Mouse (Mus musculus): ENCODE measurements around the gene Frat2. TPM values are rescaled to one million over a fixed set of nuclear protein-coding genes. Genes with fewer than 3 reads are reported as not detected.
A peak's percentile ranks its signal among the peaks of the same experiment; 100 is the strongest.

Frat2 gene
- polyA plus RNA-seq, 1 experiment from 2014 or later = 12.4 TPM

DNA sequence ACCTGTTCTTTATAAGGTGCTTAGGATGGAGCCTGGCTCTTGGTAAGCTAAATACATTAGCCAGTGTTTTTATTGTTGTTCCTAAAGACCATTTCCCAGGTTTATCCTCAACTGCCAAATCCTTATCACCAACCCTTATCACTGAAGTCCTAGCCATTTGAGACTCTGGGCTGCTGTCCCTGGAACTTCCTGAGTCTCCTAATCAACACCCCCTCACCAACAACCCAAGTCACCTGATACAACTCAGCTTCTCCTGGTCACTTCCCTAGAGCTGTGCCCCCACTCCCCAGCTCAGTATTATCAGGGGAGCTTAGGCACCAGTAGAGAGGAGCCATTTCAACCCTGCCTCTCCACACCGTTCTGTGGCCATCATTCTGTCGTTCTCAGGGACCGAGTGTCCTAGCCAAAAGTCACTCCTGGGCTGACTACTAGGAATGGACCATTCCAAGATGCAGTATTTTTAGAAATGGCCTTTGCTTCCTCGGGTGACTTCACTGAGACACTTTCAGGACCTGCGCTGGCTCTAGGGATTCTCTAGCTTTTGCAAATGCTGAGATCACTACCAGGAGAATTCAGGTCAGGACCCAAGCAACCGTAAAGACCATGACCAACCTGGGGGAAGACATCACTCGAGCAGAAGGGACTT is 6.7 kb downstream of the Frat2 start:
- H3K36me3 ChIP-seq (ENCODE audit: poor library complexity, severe bottlenecking) = no peaks in the 10 kb centered on the region
- ATAC-seq = no peak
- H3K9ac ChIP-seq = no peak overlapping the region
- H3K27me3 ChIP-seq = no peaks in the 10 kb centered on the region
- 82% methylated on average over 7 of the region's 7 CpGs for WGBS
- H3K27ac ChIP-seq = no peak overlapping the region
- peaks cover 23% of the 10 kb centered on the region for H3K4me1 ChIP-seq
- H3K9me3 ChIP-seq (replicated peaks) = no peaks in the 10 kb centered on the region
- H3K4me2 ChIP-seq = no peak overlapping the region
- H3K4me3 ChIP-seq = no peak overlapping the region

DNA sequence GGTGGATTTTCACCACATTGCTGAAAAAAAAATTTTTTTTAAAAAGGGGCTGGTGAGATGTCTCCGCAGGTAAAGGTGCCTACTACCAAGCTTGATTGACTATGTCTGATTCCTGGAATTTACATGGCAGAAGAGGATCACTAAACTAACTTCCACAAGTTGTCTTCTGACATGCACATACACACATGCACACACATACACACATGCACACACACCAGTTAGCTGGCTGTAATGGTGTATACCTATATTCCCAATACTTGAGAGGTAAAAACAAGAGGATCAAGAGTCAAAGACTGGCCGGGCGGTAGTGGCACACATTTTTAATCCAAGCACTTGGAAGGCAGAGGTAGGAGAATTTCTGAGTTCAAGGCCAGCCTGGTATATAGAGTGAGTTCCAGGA is 8.2 kb downstream of the Frat2 start:
- no peak for ATAC-seq
- Histone ChIP-seq H3K4me3 (no peak overlapping the region), H3K9me3 (replicated peaks) (no peaks in the 10 kb centered on the region), H3K9ac (no peak overlapping the region), H3K27ac (no peak overlapping the region), H3K4me1 (peaks cover 25% of the 10 kb centered on the region), H3K36me3 (ENCODE audit: poor library complexity, severe bottlenecking) (no peaks in the 10 kb centered on the region), H3K27me3 (no peaks in the 10 kb centered on the region), H3K4me2 (no peak overlapping the region)
- 98% methylated on average over 3 of the region's 3 CpGs for WGBS

DNA sequence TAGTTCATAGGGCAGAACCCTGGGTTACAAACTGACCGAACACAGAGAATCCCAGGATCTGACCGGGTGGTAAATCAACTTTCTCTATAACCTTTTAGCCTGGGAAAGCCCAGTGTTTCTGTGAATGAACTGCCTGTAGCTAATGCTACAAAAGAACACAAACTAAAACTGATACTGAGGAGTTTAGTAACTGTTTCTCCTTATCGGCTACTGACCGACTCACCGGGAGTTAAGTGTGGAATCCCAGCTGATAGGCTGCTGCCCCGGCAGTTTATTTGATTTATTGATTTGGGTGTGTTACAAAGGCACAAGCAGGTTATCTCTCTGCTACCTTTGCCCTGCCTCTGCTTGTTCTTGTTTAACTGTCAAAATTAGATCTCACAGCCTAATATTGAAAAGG is 9.1 kb downstream of the Frat2 start:
- Histone ChIP-seq H3K4me2 (no peak overlapping the region), H3K4me3 (no peak overlapping the region), H3K9me3 (replicated peaks) (no peaks in the 10 kb centered on the region), H3K27ac (no peak overlapping the region), H3K27me3 (no peaks in the 10 kb centered on the region), H3K4me1 (peaks cover 25% of the 10 kb centered on the region), H3K9ac (no peak overlapping the region), H3K36me3 (ENCODE audit: poor library complexity, severe bottlenecking) (no peaks in the 10 kb centered on the region)
- 86% methylated on average over 6 of the region's 6 CpGs for WGBS
- ATAC-seq = no peak

DNA sequence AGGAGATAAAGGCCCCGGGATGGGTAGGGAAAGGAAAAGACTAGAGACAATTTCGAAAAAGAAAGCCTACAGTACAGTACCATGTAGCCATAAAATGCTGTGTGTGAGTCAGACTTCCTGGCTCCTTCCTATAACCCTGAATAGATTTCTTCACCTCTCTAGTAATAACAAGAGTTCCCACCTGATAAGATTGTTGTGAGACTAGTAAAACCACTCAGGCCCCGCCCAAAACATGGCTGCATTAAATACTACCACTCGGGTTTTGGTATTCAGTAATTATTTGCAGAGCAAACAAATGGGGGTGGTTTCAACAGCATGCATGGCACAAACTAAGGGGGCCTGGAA is 10.0 kb downstream of the Frat2 start:
- H3K4me3 ChIP-seq = no peak overlapping the region
- no peaks in the 10 kb centered on the region for H3K27me3 ChIP-seq
- H3K27ac ChIP-seq = no peak overlapping the region
- peaks cover 34% of the 10 kb centered on the region for H3K4me1 ChIP-seq
- H3K9ac ChIP-seq = no peak overlapping the region
- H3K9me3 ChIP-seq (replicated peaks) = no peaks in the 10 kb centered on the region
- WGBS = 78% methylated on average over 4 of the region's 4 CpGs
- H3K4me2 ChIP-seq = no peak overlapping the region
- no peak for ATAC-seq
- no peaks in the 10 kb centered on the region for H3K36me3 ChIP-seq (ENCODE audit: poor library complexity, severe bottlenecking)

DNA sequence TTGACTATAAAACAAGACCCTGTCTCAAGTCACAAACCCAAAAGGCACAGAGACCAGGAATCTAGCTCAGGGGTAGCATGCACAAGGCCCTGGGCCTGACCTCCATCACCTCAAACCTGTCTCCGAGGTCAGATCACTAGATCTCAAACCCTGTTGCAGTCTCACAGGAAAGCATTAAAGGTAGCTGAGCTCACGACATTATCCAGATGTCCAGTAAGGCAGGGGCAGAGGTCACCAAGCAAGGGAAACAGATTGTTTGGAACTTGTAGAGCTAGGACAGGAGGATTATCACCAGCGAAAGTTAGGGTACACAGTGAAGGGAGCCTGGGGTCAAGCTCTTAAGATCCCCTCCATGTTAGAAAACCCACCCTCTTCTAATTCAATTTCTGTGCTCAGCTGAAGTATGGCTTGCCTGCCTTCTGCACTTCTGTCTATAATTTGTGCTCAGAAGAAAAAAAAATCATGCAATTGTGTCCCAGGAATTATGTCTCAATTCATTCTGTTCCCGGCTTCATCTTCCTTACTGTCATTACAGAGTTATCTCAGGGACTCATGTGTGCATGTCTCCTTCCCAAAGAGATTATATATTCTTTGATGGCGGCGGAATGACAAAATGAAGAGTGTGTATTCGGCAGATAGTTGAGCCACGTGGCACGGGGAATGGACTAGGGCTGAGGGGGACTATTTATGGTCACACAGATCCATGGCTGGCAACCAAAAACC is 10.6 kb downstream of the Frat2 start:
- Histone ChIP-seq H3K9ac (no peak overlapping the region), H3K4me3 (no peak overlapping the region), H3K4me2 (no peak overlapping the region), H3K27ac (no peak overlapping the region), H3K27me3 (no peaks in the 10 kb centered on the region), H3K9me3 (replicated peaks) (no peaks in the 10 kb centered on the region), H3K36me3 (ENCODE audit: poor library complexity, severe bottlenecking) (no peaks in the 10 kb centered on the region), H3K4me1 (peaks cover 39% of the 10 kb centered on the region)
- 81% methylated on average over 9 of the region's 9 CpGs for WGBS
- no peak for ATAC-seq

DNA sequence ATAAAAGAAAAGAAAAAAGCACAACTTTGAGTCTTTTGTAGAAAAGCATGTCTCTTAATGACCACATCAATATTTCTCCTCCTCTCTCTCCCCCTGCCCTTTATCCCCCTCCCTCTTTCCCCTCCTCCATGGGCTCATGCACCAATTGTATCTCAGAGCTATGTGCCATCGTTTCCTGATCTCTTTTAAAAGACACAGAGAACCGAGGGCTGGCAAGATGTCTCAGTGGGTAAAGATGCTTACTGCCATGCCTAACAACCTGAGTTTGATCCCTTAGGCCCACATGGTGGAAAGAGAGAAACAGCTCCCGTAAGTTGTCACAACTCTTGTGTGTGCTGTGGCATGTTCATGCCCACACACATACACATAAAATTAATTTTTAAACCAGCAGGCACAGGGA is 11.2 kb downstream of the Frat2 start:
- Histone ChIP-seq H3K9ac (no peak overlapping the region), H3K4me2 (no peak overlapping the region), H3K36me3 (ENCODE audit: poor library complexity, severe bottlenecking) (no peaks in the 10 kb centered on the region), H3K27ac (no peak overlapping the region), H3K4me1 (peaks cover 46% of the 10 kb centered on the region), H3K4me3 (no peak overlapping the region), H3K9me3 (replicated peaks) (no peaks in the 10 kb centered on the region), H3K27me3 (0 out of 2 replicates have a peak, but pooled peaks cover 2% of the 10 kb centered on the region)
- 41% methylated on average over 3 of the region's 3 CpGs for whole genome bisulfite sequencing
- no peak for ATAC-seq

DNA sequence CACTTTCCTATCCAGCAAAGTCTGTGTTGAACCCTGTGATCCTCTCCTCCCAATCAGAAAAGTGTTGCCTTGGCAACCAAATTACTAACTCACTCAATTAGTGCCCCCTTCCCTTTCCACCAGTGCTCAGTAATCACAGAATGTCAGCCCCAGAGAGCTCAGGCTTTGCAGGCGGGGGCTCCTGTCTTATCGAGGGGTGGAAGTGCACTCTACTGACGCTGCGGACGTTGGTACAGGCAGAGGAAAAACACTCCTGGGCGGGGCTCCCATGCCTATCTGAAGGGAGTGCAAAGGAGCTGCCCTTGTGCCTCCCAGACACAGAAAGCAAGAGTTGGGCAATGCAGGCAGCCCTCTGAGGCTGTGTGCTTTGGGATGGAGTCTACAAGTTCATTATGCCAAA is 12.1 kb downstream of the Frat2 start:
- peak overlapping the region; percentile 50 for H3K4me2 ChIP-seq
- peak overlapping the region; percentile 19 for H3K4me3 ChIP-seq
- 0 out of 2 replicates have a peak, but pooled peaks cover 5% of the 10 kb centered on the region for H3K27me3 ChIP-seq
- H3K9me3 ChIP-seq (replicated peaks) = no peaks in the 10 kb centered on the region
- H3K4me1 ChIP-seq = peaks cover 52% of the 10 kb centered on the region
- H3K9ac ChIP-seq = peak overlapping the region; percentile 46
- ATAC-seq = peak; percentile 85
- whole genome bisulfite sequencing = 0% methylated on average over 6 of the region's 6 CpGs
- no peaks in the 10 kb centered on the region for H3K36me3 ChIP-seq (ENCODE audit: poor library complexity, severe bottlenecking)
- H3K27ac ChIP-seq = peak overlapping the region; percentile 83

DNA sequence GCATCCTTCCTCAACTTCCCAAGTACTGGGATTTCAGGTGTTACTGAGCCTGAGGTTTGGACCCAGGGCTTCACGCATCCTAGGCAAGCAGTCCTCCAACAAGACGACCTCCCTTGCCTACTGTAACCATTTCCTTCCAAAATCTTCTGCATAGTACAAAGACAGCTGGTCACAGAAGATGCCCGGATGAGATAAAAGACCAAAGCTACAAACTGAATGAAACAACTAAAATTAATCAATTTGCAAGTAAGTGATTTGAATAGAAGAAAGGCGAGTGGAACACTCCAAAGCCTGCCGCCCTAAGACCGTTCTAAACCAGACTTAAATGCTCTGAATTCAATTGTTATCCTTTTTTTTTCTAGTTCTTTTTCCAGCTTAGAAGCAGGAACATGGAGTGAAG is 12.5 kb downstream of the Frat2 start:
- H3K27me3 ChIP-seq = 0 out of 2 replicates have a peak, but pooled peaks cover 5% of the 10 kb centered on the region
- H3K4me3 ChIP-seq = no peak overlapping the region
- H3K9ac ChIP-seq = peak overlapping the region; percentile 46; the same call in 1 of the 2 replicates
- no peaks in the 10 kb centered on the region for H3K36me3 ChIP-seq (ENCODE audit: poor library complexity, severe bottlenecking)
- H3K4me2 ChIP-seq = peak overlapping the region; percentile 50
- H3K4me1 ChIP-seq = peaks cover 52% of the 10 kb centered on the region
- ATAC-seq = no peak
- peak overlapping the region; percentile 83 for H3K27ac ChIP-seq
- H3K9me3 ChIP-seq (replicated peaks) = no peaks in the 10 kb centered on the region
- 32% methylated on average over 6 of the region's 6 CpGs for WGBS

DNA sequence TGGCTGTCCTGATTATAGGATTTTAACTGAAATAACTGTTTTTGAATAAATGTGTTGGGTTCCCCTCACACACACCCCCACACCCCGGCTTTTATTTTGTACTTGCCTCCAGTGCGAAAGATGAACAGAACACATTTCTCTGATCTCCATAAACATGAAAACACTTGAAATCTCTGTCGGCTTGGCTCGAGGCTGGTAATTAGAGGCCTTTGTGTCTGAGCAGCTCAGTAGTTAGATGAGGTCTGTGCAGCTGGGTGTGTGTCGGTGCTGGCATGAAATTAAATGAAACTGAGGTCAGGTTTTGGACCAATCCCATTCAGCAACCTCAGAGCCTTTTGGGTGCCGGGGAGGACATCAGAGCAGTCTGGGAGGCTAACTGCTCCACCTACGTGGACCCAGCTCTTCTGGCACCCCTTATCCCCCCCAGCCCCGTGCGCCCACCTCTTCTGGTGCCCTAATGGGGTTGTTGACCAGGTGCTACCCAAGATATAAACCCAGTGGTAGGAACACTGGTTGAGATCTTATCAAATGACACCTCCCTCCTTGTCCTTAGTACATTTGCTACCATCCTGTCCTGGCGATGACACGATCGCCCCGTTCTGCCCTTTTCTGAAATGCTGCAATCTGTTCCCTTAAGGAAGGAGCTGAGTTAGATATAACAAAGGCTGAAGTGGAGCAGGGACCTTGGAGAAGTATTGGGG is 15.3 kb downstream of the Frat2 start:
- no peak for ATAC-seq
- Histone ChIP-seq H3K36me3 (ENCODE audit: poor library complexity, severe bottlenecking) (no peaks in the 10 kb centered on the region), H3K27ac (peak overlapping the region; percentile 68), H3K4me2 (peak overlapping the region; percentile 86), H3K4me3 (peak overlapping the region; percentile 83), H3K4me1 (peaks cover 57% of the 10 kb centered on the region), H3K9me3 (replicated peaks) (no peaks in the 10 kb centered on the region), H3K27me3 (0 out of 2 replicates have a peak, but pooled peaks cover 5% of the 10 kb centered on the region), H3K9ac (peak overlapping the region; percentile 89)
- WGBS = 49% methylated on average over 13 of the region's 13 CpGs

DNA sequence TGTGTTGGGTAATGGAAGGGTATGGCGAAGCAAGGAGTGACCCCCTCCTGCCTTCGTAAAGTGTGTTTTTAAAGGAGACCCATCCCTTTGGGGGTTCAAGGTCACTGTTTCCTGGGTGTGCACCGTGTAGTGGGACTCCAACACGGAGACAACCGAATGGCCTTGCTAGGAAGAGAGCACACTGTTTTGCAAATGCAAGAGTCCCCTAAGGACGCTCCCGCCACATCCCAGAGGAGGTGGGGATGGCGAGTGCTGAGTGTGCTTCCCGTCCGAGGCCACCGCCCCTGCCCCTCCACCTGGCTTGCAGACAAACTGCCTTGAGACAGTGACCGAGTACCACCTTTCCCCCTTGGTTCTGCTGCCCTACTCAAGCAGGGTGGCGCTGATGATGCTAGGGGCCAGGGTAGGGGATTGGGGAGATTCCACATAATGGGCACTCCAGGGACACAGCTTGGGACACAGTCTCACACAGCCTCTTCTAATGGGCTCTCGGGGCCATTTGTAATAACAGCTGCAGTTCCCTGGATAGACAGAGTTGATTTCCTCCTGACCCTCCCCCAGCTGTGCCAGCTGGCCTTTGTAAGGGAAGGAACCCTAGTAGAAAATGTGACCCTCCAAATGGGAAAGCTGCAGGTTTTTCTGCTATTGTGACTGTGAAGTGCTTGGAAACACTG is 16.1 kb downstream of the Frat2 start:
- peak overlapping the region; percentile 89 for H3K9ac ChIP-seq
- peaks cover 53% of the 10 kb centered on the region for H3K4me1 ChIP-seq
- H3K36me3 ChIP-seq (ENCODE audit: poor library complexity, severe bottlenecking) = no peaks in the 10 kb centered on the region
- H3K9me3 ChIP-seq (replicated peaks) = no peaks in the 10 kb centered on the region
- no peak for ATAC-seq
- peak overlapping the region; percentile 86 for H3K4me2 ChIP-seq
- H3K27ac ChIP-seq = peak overlapping the region; percentile 68
- 6% methylated on average over 14 of the region's 14 CpGs for WGBS
- 0 out of 2 replicates have a peak, but pooled peaks cover 5% of the 10 kb centered on the region for H3K27me3 ChIP-seq
- peak overlapping the region; percentile 83 for H3K4me3 ChIP-seq

DNA sequence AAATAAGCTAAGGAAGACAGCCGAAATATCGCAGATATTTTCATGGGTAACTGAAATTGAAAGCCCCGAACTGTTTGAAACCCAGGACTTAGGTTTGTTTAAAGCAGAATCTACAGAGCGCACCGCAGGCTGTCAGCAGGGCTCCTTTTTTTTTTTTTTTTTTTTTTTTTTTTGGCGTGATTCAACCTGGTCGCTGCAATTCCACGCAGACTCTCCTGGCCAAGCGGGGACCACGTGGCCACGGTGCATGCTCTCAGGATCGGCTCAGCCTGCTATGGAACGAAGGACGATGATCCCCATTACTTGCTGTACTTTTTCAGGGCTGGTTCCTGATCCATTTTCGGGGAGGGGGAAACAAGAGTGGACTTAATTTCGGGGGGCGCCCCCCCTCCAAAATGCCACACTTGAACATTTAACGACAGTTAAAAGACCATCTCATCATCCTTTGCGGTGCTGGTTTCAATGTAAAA is 16.8 kb downstream of the Frat2 start:
- 0 out of 2 replicates have a peak, but pooled peaks cover 5% of the 10 kb centered on the region for H3K27me3 ChIP-seq
- ATAC-seq = no peak
- H3K4me1 ChIP-seq = peaks cover 46% of the 10 kb centered on the region
- peak overlapping the region; percentile 86 for H3K4me2 ChIP-seq
- WGBS = under 1% methylated on average over 19 of the region's 19 CpGs
- no peaks in the 10 kb centered on the region for H3K36me3 ChIP-seq (ENCODE audit: poor library complexity, severe bottlenecking)
- peak overlapping the region; percentile 83 for H3K4me3 ChIP-seq
- no peaks in the 10 kb centered on the region for H3K9me3 ChIP-seq (replicated peaks)
- peak overlapping the region; percentile 89 for H3K9ac ChIP-seq
- peak overlapping the region; percentile 89 for H3K27ac ChIP-seq

Measured in forebrain, embryonic 13.5 days (tissue).